Mouse (Mus musculus) heart, adult 2 months (tissue): Measurements from ENCODE around the gene Mecom.

Source experiments
- CTCF ChIP-seq: fragments of 200-600 bp; IDR thresholded peaks from 2 replicates; pipeline ENCODE4 v1.8.1; 2022; ENCODE audit warnings: antibody characterized with exemption, mild to moderate bottlenecking, moderate library complexity
- POLR2A ChIP-seq: fragments of 200-500 bp; IDR thresholded peaks from 2 replicates; pipeline ENCODE4 v1.6.1; 2011; ENCODE audit warnings: mild to moderate bottlenecking, low read depth, low read length, control low read depth; ENCODE audit not compliant: insufficient read depth

DNA sequence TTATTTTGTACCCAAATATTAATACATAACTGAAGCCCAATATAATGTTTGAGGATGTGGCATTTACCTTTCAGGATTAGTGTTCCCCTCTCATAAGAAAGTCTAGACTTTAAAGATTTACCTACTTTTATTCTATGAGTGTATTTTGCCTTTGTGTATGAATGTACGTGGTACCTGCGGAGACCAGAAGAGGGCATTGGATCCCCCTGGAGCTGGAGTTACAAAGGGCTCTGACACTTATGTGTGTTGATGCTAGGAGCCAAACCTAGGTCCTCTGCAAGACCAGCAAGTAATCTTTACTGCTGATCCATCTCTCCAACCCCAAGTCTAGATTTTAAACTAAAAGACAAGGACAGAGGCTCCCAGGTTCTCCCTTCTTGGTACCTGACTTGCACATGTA, 86.0 kb downstream of the Mecom start:
- TF ChIP-seq CTCF: peak; percentile 50
- TF ChIP-seq POLR2A: no peak
